Mouse (Mus musculus) CH12.LX (cell line): ENCODE measurements around the gene Tbpl1. TPM values are rescaled to one million over a fixed set of nuclear protein-coding genes. Genes with fewer than 3 reads are reported as not detected.

Source experiments
- DNase-seq: peaks from one replicate; pipeline ENCODE4 v3.0.0-alpha.2; 2013; ENCODE audit errors: extremely low read depth
- H3K27ac ChIP-seq: 2 replicates; pipeline ENCODE4 v1.5.1; 2012; ENCODE audit warnings: low read depth, mild to moderate bottlenecking, control low read depth, moderate library complexity; ENCODE audit not compliant: insufficient read depth
- H3K27me3 ChIP-seq: replicated peaks from 2 replicates; pipeline ENCODE3; 2012; ENCODE audit warnings: inconsistent platforms
- H3K36me3 ChIP-seq, 2 experiments: replicated peaks in 1 of 2; 2 replicates each; pipeline versions ENCODE3 to v1.6.1; 2012; ENCODE audit warnings: inconsistent platforms in 1 of 2, low read length in 1 of 2, mild to moderate bottlenecking in 1 of 2, mixed read lengths in 1 of 2, moderate library complexity in 1 of 2; ENCODE audit not compliant: control insufficient read depth in 1 of 2, insufficient read depth in 1 of 2
- H3K4me1 ChIP-seq, 2 experiments: 2 replicates each; pipeline ENCODE4 v1.6.1; 2012; ENCODE audit warnings: inconsistent platforms in 1 of 2, moderate library complexity in 1 of 2; ENCODE audit not compliant: insufficient read depth in 2 of 2, control insufficient read depth in 1 of 2
- H3K4me2 ChIP-seq: 2 replicates; pipeline ENCODE4 v1.6.1; 2012; ENCODE audit warnings: low read depth, mild to moderate bottlenecking, control low read depth; ENCODE audit not compliant: poor library complexity, insufficient read depth, severe bottlenecking
- H3K4me3 ChIP-seq, 3 experiments: fragments of 150-350 bp in 1 of 3; sonication (generic) in 1 of 3; replicated peaks in 1 of 3; 2 replicates each; pipeline versions ENCODE3 to v1.5.1; 2011 to 2012; ENCODE audit warnings: low read depth in 2 of 3, low read length in 2 of 3, mild to moderate bottlenecking in 2 of 3, moderate library complexity in 2 of 3, control low read depth in 1 of 3, improper control_type of control experiment in 1 of 3, inconsistent platforms in 1 of 3, mixed read lengths in 1 of 3; ENCODE audit not compliant: poor library complexity in 1 of 3
- H3K79me2 ChIP-seq: replicated peaks from 2 replicates; pipeline ENCODE4 v1.6.1; 2012; ENCODE audit warnings: mild to moderate bottlenecking, moderate library complexity; ENCODE audit not compliant: control insufficient read depth, poor library complexity, insufficient read depth, severe bottlenecking; ENCODE audit errors: extremely low read depth
- H3K9ac ChIP-seq: 2 replicates; pipeline ENCODE4 v1.6.1; 2012; ENCODE audit warnings: low read depth, mild to moderate bottlenecking, control low read depth, moderate library complexity; ENCODE audit not compliant: insufficient read depth
- H3K9me3 ChIP-seq: replicated peaks from 2 replicates; pipeline ENCODE3; 2012; ENCODE audit warnings: low read length, inconsistent platforms, mixed read lengths
- BHLHE40 ChIP-seq: IDR thresholded peaks from 2 replicates; pipeline ENCODE4 v1.6.1; 2011; ENCODE audit warnings: mild to moderate bottlenecking, low read depth, low read length, improper control_type of control experiment
- CHD1 ChIP-seq: IDR thresholded peaks from 2 replicates; pipeline ENCODE4 v1.6.1; 2012; ENCODE audit warnings: low read depth, low read length, improper control_type of control experiment, inconsistent platforms
- CHD2 ChIP-seq: IDR thresholded peaks from 2 replicates; pipeline ENCODE4 v1.6.1; 2011; ENCODE audit warnings: low read length, improper control_type of control experiment
- CTCF ChIP-seq, 2 experiments: IDR thresholded peaks in 1 of 2; conservative IDR thresholded peaks in 1 of 2; 2 replicates each; pipeline ENCODE4 v1.5.1; 2011 to 2012; ENCODE audit warnings: low read depth in 2 of 2, low read length in 2 of 2, improper control_type of control experiment in 1 of 2, inconsistent platforms in 1 of 2, mild to moderate bottlenecking in 1 of 2, moderate library complexity in 1 of 2
- E2F4 ChIP-seq: IDR thresholded peaks from 2 replicates; pipeline ENCODE4 v1.6.1; 2011; ENCODE audit warnings: low read depth, low read length, improper control_type of control experiment; ENCODE audit not compliant: insufficient replicate concordance
- ELF1 ChIP-seq: IDR thresholded peaks from 2 replicates; pipeline ENCODE4 v1.6.1; 2014; ENCODE audit warnings: low read depth, mild to moderate bottlenecking, inconsistent platforms, low read length, improper control_type of control experiment
- EP300 ChIP-seq: IDR thresholded peaks from 2 replicates; pipeline ENCODE4 v1.6.1; 2011; ENCODE audit warnings: low read length, improper control_type of control experiment
- GABPA ChIP-seq: IDR thresholded peaks from 2 replicates; pipeline ENCODE4 v1.6.1; 2012; ENCODE audit warnings: low read depth, low read length, improper control_type of control experiment, inconsistent platforms; ENCODE audit not compliant: insufficient replicate concordance
- HCFC1 ChIP-seq: IDR thresholded peaks from 2 replicates; pipeline ENCODE4 v1.6.1; 2012; ENCODE audit warnings: low read depth, mild to moderate bottlenecking, inconsistent platforms, low read length, improper control_type of control experiment
- IRF4 ChIP-seq: IDR thresholded peaks from 2 replicates; pipeline ENCODE4 v1.6.1; 2014; ENCODE audit warnings: low read depth, mild to moderate bottlenecking, inconsistent platforms, low read length, improper control_type of control experiment
- JUND ChIP-seq: conservative IDR thresholded peaks from 2 replicates; pipeline ENCODE4 v1.6.1; 2011; ENCODE audit warnings: low read depth, low read length, improper control_type of control experiment
- KAT2A ChIP-seq: IDR thresholded peaks from 2 replicates; pipeline ENCODE4 v1.6.1; 2012; ENCODE audit warnings: low read length, improper control_type of control experiment, inconsistent platforms; ENCODE audit not compliant: insufficient replicate concordance
- MAX ChIP-seq: IDR thresholded peaks from 2 replicates; pipeline ENCODE4 v1.6.1; 2011; ENCODE audit warnings: low read length, improper control_type of control experiment
- MAZ ChIP-seq: IDR thresholded peaks from 2 replicates; pipeline ENCODE4 v1.6.1; 2012; ENCODE audit warnings: low read depth, mild to moderate bottlenecking, inconsistent platforms, low read length, improper control_type of control experiment, moderate library complexity
- MEF2A ChIP-seq: IDR thresholded peaks from 2 replicates; pipeline ENCODE4 v1.6.1; 2014; ENCODE audit warnings: low read depth, mild to moderate bottlenecking, inconsistent platforms, low read length, improper control_type of control experiment, borderline replicate concordance
- MYC ChIP-seq: IDR thresholded peaks from 2 replicates; pipeline ENCODE4 v1.6.1; 2011; ENCODE audit warnings: low read depth, mild to moderate bottlenecking, improper control_type of control experiment, low read length
- NELFE ChIP-seq: IDR thresholded peaks from 2 replicates; pipeline ENCODE4 v1.6.1; 2011; ENCODE audit warnings: low read depth, low read length, improper control_type of control experiment
- NRF1 ChIP-seq: IDR thresholded peaks from 2 replicates; pipeline ENCODE4 v1.6.1; 2014; ENCODE audit warnings: low read depth, mild to moderate bottlenecking, inconsistent platforms, low read length, improper control_type of control experiment, moderate library complexity
- PAX5 ChIP-seq: IDR thresholded peaks from 2 replicates; pipeline ENCODE4 v1.6.1; 2012; ENCODE audit warnings: low read length, inconsistent platforms, mixed read lengths
- POLR2AphosphoS2 ChIP-seq: IDR thresholded peaks from 2 replicates; pipeline ENCODE4 v1.6.1; 2011; ENCODE audit warnings: low read depth, low read length, improper control_type of control experiment
- RAD21 ChIP-seq: IDR thresholded peaks from 2 replicates; pipeline ENCODE4 v1.6.1; 2011; ENCODE audit warnings: low read depth, mild to moderate bottlenecking, low read length, improper control_type of control experiment, moderate library complexity
- SIN3A ChIP-seq: IDR thresholded peaks from 2 replicates; pipeline ENCODE4 v1.6.1; 2012; ENCODE audit warnings: low read length, improper control_type of control experiment, inconsistent platforms
- SMC3 ChIP-seq: IDR thresholded peaks from 2 replicates; pipeline ENCODE4 v1.6.1; 2011; ENCODE audit warnings: low read depth, low read length, improper control_type of control experiment
- TBP ChIP-seq: conservative IDR thresholded peaks from 2 replicates; pipeline ENCODE4 v1.6.1; 2011; ENCODE audit warnings: low read depth, low read length, improper control_type of control experiment
- UBTF ChIP-seq: IDR thresholded peaks from 2 replicates; pipeline ENCODE4 v1.6.1; 2012; ENCODE audit warnings: low read depth, mild to moderate bottlenecking, inconsistent platforms, low read length, improper control_type of control experiment, moderate library complexity
- ZC3H11A ChIP-seq: IDR thresholded peaks from 2 replicates; pipeline ENCODE4 v1.6.1; 2012; ENCODE audit warnings: low read depth, mild to moderate bottlenecking, inconsistent platforms, low read length, improper control_type of control experiment
- ZKSCAN1 ChIP-seq: IDR thresholded peaks from 2 replicates; pipeline ENCODE4 v1.6.1; 2012; ENCODE audit warnings: low read depth, inconsistent platforms, low read length, improper control_type of control experiment, borderline replicate concordance
- ZMIZ1 ChIP-seq: IDR thresholded peaks from 2 replicates; pipeline ENCODE4 v1.6.1; 2012; ENCODE audit warnings: low read depth, mild to moderate bottlenecking, inconsistent platforms, low read length, improper control_type of control experiment
- ZNF384 ChIP-seq: IDR thresholded peaks from 2 replicates; pipeline ENCODE4 v1.6.1; 2012; ENCODE audit warnings: low read depth, low read length, improper control_type of control experiment, inconsistent platforms
- dilution Hi-C: fragments of 300-500 bp; cut with MboI; formaldehyde crosslinking; loops from 2 replicates; pipeline ENCODE4 v1.14.3; 2020; ENCODE audit warnings: low sequenced_read_pairs; ENCODE audit not compliant: extremely low pct_unique_long_range_greater_than_20kb, extremely low pct_ligation_motif_present
- in situ Hi-C: fragments of 300-500 bp; cut with MboI; formaldehyde crosslinking; loops from 3 replicates; pipeline ENCODE4 v1.14.3; 2019; ENCODE audit warnings: low sequenced_read_pairs, low pct_ligation_motif_present, low pct_unique_long_range_greater_than_20kb, mixed read lengths
- polyA plus RNA-seq: library from polyadenylated mRNA; unstranded; fragments of >175 nt; gene quantifications from 2 replicates; pipeline ENCODE4 v1.2.1, GENCODE M21; 2012; ENCODE audit warnings: low read depth; ENCODE audit not compliant: insufficient read length
- total RNA-seq, 2 experiments: library from RNA; depleted of rRNA; stranded (reverse); fragments of 300-350 nt in 1 of 2; fragments of >200 nt in 1 of 2; gene quantifications; 2 replicates each; pipeline ENCODE4 v1.2.3; 2012 to 2014

The Tbpl1 gene
- total and polyA plus RNA-seq, 3 experiments = 34.6 to 54.6 (median 46.9) TPM

- H3K4me1 ChIP-seq = peaks cover 0 to 30% of the 10 kb centered on the region in 2 experiments; a peak in 3 of 4 replicates
- no peak for TF ChIP-seq MAX
- TF ChIP-seq EP300 = no peak
- no peak for TF ChIP-seq PAX5
- no peak for TF ChIP-seq RAD21
- no peak for TF ChIP-seq KAT2A
- TF ChIP-seq CTCF (conservative IDR thresholded peaks at IDR 0.05 in 1 of 2, IDR thresholded peaks at IDR 0.05 in 1 of 2; ENCODE audit: low read depth in 2 of 2, low read length in 2 of 2) = no peak
- no peak for TF ChIP-seq CHD2
- no peak for TF ChIP-seq SMC3
- TF ChIP-seq NELFE = no peak
- TF ChIP-seq GABPA = no peak
- TF ChIP-seq NRF1 = no peak
- TF ChIP-seq ZMIZ1 = no peak
- TF ChIP-seq POLR2AphosphoS2 = no peak
- no peak for TF ChIP-seq ZNF384
- no peak for TF ChIP-seq MYC
- TF ChIP-seq UBTF = no peak
- no peak for TF ChIP-seq ZC3H11A
- TF ChIP-seq IRF4 = no peak
- no peak for TF ChIP-seq ZKSCAN1
- no peaks in the 10 kb centered on the region for H3K27me3 ChIP-seq
- dilution Hi-C loops = no loop called here
- no peaks in the 10 kb centered on the region for H3K79me2 ChIP-seq
- no peak for DNase-seq
- in situ Hi-C loops = no loop called here
- no peak overlapping the region for H3K9ac ChIP-seq
- H3K4me3 ChIP-seq = no peak overlapping the region
- no peak overlapping the region for H3K27ac ChIP-seq
- H3K4me2 ChIP-seq = no peak overlapping the region
- peaks cover 24 to 55% of the 10 kb centered on the region in 2 experiments for H3K36me3 ChIP-seq
- H3K9me3 ChIP-seq = no peaks in the 10 kb centered on the region
These were observed 30.0 kb downstream of the Tbpl1 start for GRCm38 (mm10) chr10:22701485-22702315.

GRCm38 (mm10) chr10:22700773-22701172 lies 31.0 kb downstream of the Tbpl1 start:
- DNase-seq = no peak
- dilution Hi-C loops = no loop called here
- peaks cover 16 to 46% of the 10 kb centered on the region in 2 experiments for H3K36me3 ChIP-seq

More at GRCm38 (mm10) chr10:22700773-22701172, 31.0 kb downstream of the Tbpl1 start:
- TF ChIP-seq BHLHE40 (no peak), TBP (no peak), RAD21 (no peak), GABPA (no peak), MAZ (no peak), ZNF384 (no peak), EP300 (no peak), JUND (no peak), HCFC1 (no peak), ELF1 (no peak), IRF4 (no peak), MEF2A (no peak), ZC3H11A (no peak), ZMIZ1 (no peak), NRF1 (no peak), SIN3A (no peak), CHD1 (no peak), E2F4 (no peak)
- no peak overlapping the region for H3K9ac ChIP-seq
- H3K4me1 ChIP-seq = peaks cover 0 to 30% of the 10 kb centered on the region in 2 experiments; a peak in 3 of 4 replicates
- no peak overlapping the region for H3K4me2 ChIP-seq
- no peaks in the 10 kb centered on the region for H3K79me2 ChIP-seq
- H3K4me3 ChIP-seq = no peak overlapping the region
- H3K9me3 ChIP-seq = no peaks in the 10 kb centered on the region
- in situ Hi-C loops = no loop called here
- H3K27me3 ChIP-seq = no peaks in the 10 kb centered on the region
- no peak overlapping the region for H3K27ac ChIP-seq
